Mouse (Mus musculus) heart, adult 2 months (tissue): ENCODE results near the gene Armh4.

ENCODE experiments used
- CTCF ChIP-seq: fragments of 200-600 bp; IDR thresholded peaks from 2 replicates; pipeline ENCODE4 v1.8.1; 2022; ENCODE audit warnings: antibody characterized with exemption, mild to moderate bottlenecking, moderate library complexity
- EP300 ChIP-seq: fragments of 200-500 bp; IDR thresholded peaks from 2 replicates; pipeline ENCODE4 v1.6.1; 2011; ENCODE audit warnings: low read depth, low read length, control low read depth; ENCODE audit not compliant: insufficient read depth
- POLR2A ChIP-seq: fragments of 200-500 bp; IDR thresholded peaks from 2 replicates; pipeline ENCODE4 v1.6.1; 2011; ENCODE audit warnings: mild to moderate bottlenecking, low read depth, low read length, control low read depth; ENCODE audit not compliant: insufficient read depth

- no peak for TF ChIP-seq POLR2A
- no peak for TF ChIP-seq CTCF
- no peak for TF ChIP-seq EP300
These were observed 30.6 kb downstream of the Armh4 start for GRCm38 (mm10) chr14:49752614-49753013.
